Mouse (Mus musculus) brown adipose tissue, adult 24 weeks (tissue): Measurements from ENCODE around the gene Bcl2l15. TPM values are rescaled to one million over a fixed set of nuclear protein-coding genes. Genes with fewer than 3 reads are reported as not detected.
A peak's percentile ranks its signal among the peaks of the same experiment; 100 is the strongest.

ENCODE experiments used
- H3K27ac ChIP-seq: fragments of 200-500 bp; replicated peaks from 2 replicates; pipeline ENCODE4 v1.5.1; 2012; ENCODE audit warnings: low read depth, mild to moderate bottlenecking, low read length
- H3K4me1 ChIP-seq: fragments of 200-500 bp; 2 replicates; pipeline ENCODE4 v1.6.1; 2012; ENCODE audit warnings: low read length, mixed read lengths; ENCODE audit not compliant: control insufficient read depth, insufficient read depth, insufficient read length
- H3K4me3 ChIP-seq: fragments of 200-500 bp; 2 replicates; pipeline ENCODE4 v1.5.1; 2012; ENCODE audit warnings: low read depth, mild to moderate bottlenecking, low read length, moderate library complexity; ENCODE audit not compliant: insufficient read depth
- polyA plus RNA-seq: library from polyadenylated mRNA; stranded (reverse); fragments of >200 nt; gene quantifications from 2 replicates; pipeline ENCODE4 v1.2.4, GENCODE M21; 2012; ENCODE audit not compliant: missing spikeins, insufficient read depth, insufficient read length

Bcl2l15 gene
- polyA plus RNA-seq, result not detected in 2 replicates

DNA sequence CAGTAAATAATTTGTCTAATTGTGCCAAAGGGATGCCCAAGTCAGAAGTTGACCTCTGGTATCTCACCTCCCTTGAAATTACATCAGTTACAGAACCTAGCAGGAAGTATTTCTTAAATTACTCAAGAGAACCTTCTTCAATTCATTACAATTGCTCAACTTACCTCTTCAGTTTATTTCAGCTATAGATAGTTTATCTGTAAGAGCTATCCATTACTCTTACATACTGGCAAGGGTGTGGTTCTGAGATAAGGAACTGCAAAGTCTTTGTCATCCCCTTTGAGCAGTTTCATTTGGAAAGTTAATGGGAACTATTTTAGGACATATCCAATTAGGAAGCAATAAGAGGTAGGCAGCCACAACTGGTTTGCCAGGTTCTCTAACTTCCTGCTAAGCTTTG is at the start of gene Bcl2l15:
Gene Bcl2l15 (plus strand): TSS at position 176 of the 400 bp plus-strand sequence.
- H3K4me1 ChIP-seq, result no peaks in the 10 kb centered on the region
- H3K27ac ChIP-seq, result no peak within 1 kb of the TSS
- no peak within 1 kb of the TSS for H3K4me3 ChIP-seq

- Histone ChIP-seq H3K27ac (no peak overlapping the region), H3K4me3 (no peak overlapping the region), H3K4me1 (peaks cover 31% of the 10 kb centered on the region; the same call in 1 of the 2 replicates)
Observed at GRCm38 (mm10) chr3:103782844-103783609, 49.4 kb upstream of the Bcl2l15 start.

DNA sequence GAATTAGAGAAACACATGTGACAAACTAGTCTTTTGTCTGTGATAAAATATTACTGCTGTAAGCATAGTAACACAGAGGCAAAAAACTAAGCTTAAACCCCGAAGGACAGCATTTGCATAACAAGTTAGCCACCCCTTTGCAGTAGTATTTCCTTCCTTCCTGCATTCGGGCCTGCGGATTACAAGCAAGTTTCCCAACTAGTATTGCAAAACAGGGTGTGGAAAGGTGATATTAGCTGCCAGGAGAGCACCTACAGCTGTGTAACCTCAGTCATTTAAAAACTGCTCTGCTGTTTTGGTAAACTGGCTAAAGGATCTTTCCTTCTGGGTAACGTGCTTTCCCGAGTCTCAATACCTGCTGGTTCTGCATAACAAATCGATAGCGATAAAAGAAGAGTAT is 45.2 kb upstream of the Bcl2l15 start:
- H3K4me1 ChIP-seq, result peaks cover 28% of the 10 kb centered on the region; the same call in 1 of the 2 replicates
- peak overlapping the region; percentile 61 for H3K27ac ChIP-seq
- H3K4me3 ChIP-seq, result no peak overlapping the region

DNA sequence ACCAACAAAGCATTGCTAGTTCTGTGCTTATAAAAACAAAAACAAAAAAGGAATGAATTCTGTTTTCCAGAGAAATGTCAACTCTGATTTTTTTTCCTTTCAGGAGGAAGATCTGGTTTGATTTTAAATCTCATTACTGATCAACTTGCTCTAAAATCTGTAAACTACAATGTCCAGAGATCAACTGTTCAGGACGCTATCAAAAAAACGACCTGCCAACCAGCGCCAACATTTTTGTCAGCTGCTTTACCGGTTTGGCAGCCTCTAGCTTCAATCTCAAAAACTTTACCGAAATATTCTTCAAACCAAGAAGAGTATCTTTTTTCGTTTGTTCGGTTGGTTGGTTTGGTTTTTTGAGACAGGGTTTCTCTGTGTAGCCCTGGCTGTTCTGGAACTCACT is 43.3 kb upstream of the Bcl2l15 start:
- Histone ChIP-seq H3K27ac (peak overlapping the region; percentile 88), H3K4me3 (peak overlapping the region; percentile 41), H3K4me1 (peaks cover 31% of the 10 kb centered on the region)

DNA sequence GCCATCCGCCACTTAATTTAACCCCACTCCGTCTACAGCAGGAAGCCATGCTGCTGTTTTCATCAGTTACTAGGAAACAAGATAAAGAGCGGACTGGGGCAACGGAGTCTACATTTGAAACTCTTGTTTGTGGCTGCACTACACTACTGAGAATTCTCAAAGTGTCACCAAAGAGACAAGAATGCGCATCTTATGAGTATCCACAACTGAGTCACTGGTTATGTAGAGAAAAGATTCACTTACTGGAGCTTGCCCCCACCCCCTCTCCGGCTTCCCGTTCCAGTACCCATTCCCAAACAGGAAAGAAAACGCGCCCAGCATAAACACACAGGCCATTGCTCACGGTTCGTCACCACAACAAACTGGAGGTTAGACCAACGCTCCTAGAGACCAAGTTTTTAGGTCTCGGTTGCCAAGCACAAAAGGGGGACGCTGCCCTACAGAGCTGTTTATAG is 42.5 kb upstream of the Bcl2l15 start:
- peak overlapping the region; percentile 83 for H3K4me3 ChIP-seq
- H3K4me1 ChIP-seq, result peaks cover 26% of the 10 kb centered on the region
- peak overlapping the region; percentile 78 for H3K27ac ChIP-seq

DNA sequence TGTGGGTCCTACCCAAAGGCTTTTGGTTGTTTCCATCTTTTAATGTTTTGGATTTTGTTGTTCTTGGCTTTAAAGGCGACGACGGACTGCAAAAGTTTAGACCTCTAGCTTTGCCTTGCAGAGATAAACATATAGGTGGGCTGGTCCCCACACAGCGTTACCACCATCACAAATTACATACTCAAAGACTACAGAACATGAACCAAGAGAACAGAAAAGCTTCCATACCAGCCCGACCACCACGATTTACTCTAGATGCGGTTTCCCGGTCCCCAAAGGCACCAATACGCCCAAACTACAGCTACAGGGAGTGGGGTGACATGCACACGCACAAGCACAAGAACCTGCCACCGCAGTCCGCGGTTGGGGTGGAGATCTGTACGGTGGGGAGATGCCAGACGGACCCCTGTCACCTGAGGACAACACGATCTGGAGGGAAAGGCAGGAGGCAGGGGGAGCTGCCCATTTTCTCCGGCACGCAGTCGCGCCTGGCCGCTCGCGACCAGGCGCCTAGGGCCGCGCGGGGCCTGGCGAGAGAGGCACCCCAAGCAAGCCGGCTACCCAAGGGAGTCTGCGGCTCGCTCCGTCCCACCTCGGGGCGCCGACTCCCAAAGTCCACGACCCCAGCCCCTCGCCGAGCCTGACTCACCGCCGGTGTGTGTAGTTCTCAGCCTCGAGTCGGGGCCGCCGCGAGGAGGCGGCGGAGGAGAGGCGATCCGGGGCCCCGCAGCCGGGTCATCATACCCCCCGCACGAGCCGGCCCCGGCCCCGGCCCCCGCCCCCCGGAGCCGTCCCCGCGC is 41.9 kb upstream of the Bcl2l15 start:
- Histone ChIP-seq H3K4me3 (peak overlapping the region; percentile 83), H3K4me1 (peaks cover 26% of the 10 kb centered on the region), H3K27ac (peak overlapping the region; percentile 78)

DNA sequence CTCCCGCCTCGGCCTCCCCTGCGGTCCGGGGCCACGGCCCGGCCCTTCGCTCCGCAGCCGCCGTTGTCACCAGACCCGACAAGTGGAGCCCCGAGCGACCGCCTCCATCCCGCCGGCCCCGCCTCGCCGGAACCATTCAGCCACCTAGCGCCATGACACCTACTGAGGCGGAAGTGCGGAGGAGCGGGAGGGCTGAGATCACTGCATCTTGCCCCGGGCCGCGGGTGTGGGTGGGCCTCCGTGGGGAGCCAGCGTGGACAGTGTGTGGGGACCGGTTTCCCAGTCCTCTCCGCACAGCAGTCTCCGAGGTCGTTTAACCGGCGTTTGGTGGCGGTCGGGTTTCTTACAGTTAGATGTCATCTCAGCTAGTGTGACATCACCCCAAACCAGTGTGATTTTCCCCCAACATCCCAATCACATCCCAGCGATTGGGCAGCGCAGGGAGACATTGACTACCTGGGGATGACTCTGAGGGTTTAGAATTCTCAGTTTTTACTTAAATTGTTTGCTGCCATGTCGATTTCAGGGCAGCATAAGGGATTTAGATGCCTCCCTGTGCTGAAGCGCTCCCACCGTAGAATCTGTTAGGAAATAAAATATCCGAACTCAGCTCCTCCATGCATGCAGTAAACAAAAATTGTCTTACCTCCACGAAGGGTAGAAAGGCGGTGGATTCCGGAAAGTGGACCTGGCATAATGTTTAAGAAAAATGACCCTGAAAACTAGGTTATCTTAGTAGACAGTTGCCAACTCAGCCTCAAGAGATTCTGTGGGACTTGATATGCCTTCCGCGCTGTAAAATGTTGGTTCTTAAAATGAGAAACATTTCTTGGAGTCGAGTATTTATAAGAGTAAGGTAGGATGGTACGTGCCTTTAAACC is 40.9 kb upstream of the Bcl2l15 start, which contains the start of gene Hipk1:
Gene Hipk1 (minus strand): TSS at position 334 of the 881 bp plus-strand sequence.
- peak within 1 kb of the TSS; percentile 100 for H3K27ac ChIP-seq
- H3K4me3 ChIP-seq, result peak within 1 kb of the TSS; percentile 83
- peaks cover 21% of the 10 kb centered on the region for H3K4me1 ChIP-seq

DNA sequence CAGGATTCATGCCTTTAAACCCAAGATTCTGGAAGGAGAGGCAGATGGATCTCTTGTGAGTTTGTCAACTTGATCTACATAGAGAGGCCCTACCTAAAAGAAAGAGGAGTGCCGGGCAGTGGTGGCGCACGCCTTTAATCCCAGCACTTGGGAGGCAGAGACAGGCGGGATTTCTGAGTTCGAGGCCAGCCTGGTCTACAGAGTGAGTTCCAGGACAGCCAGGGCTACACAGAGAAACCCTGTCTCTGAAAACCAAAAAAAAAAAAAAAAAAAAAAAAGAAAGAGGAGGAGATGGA is 40.3 kb upstream of the Bcl2l15 start:
- H3K4me3 ChIP-seq, result peak overlapping the region; percentile 83
- peak overlapping the region; percentile 100 for H3K27ac ChIP-seq
- peaks cover 20% of the 10 kb centered on the region for H3K4me1 ChIP-seq

DNA sequence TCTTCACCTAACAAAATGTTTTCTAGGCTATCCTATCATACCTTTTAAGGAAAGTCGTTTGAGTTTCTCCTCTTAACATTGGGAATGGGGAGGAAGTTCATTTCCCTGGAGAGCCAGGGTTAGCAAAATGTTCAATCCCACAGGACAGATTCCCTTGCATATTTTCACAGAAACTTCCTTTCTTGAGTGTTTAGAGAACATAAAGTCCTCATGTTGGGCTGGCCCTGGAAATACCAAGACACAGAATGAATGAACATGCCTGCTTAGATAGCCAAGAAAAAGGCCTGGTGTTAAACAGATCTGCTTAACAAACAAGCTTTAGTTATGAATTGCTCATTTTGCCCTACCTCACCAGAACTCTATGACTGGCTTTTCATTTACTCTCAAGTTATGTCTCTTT is 39.8 kb upstream of the Bcl2l15 start:
- H3K27ac ChIP-seq, result peak overlapping the region; percentile 100
- H3K4me3 ChIP-seq, result no peak overlapping the region
- peaks cover 15% of the 10 kb centered on the region for H3K4me1 ChIP-seq

- Histone ChIP-seq H3K4me1 (peaks cover 11% of the 10 kb centered on the region), H3K4me3 (no peak overlapping the region), H3K27ac (no peak overlapping the region)
Observed at GRCm38 (mm10) chr3:103796389-103796788, 36.0 kb upstream of the Bcl2l15 start.

- H3K27ac ChIP-seq, result no peak overlapping the region
- H3K4me3 ChIP-seq, result no peak overlapping the region
- H3K4me1 ChIP-seq, result peaks cover 22% of the 10 kb centered on the region
Observed at GRCm38 (mm10) chr3:103799507-103799906, 32.9 kb upstream of the Bcl2l15 start.

DNA sequence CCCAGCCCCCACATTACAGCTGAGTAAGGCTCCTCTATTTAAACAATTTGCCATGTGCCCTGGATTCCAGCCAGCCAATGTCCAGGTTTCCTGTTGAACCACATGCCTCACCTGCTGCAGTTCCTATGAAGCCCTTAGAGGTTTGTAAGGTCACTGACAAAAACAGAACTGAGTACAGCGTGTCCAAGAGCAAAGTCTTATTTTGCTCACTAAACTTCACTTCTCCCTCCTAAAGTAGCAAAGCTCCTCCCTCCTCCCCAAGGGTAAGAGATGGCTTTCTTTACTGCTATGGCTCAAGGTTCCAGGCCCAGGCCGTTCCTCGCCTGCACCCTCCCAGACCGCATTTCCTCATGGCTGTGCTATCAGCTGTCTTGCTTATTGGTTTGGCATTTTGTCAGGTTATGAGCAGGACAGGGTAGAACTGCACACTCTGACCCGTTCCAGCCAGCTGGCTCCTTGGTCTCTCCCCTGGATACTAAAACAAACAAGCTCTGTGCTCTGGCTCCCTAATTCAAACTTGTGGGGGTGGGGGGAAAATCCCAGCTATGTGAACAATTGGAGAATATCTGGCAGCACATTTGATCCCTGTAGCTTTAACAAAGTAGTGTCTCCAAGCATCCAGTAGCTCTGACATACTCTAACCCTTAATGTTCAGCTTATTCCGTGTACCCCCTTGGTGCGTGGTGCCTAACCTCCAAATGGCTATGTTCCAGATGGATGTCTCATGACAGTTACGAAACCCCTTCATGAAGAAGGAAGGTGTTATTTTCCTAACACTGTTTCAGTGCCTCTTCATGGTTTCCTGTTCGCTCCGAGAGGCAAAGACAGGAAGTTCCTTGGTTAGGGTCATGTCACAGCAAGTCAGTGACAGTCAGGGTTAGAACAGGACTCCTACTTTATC is 30.5 kb upstream of the Bcl2l15 start:
- Histone ChIP-seq H3K4me1 (peaks cover 27% of the 10 kb centered on the region), H3K27ac (peak overlapping the region; percentile 97), H3K4me3 (peak overlapping the region; percentile 9; the same call in 1 of the 2 replicates)

- Histone ChIP-seq H3K4me1 (peaks cover 27% of the 10 kb centered on the region), H3K27ac (peak overlapping the region; percentile 85), H3K4me3 (no peak overlapping the region)
Observed at GRCm38 (mm10) chr3:103802861-103803260, 29.5 kb upstream of the Bcl2l15 start.

DNA sequence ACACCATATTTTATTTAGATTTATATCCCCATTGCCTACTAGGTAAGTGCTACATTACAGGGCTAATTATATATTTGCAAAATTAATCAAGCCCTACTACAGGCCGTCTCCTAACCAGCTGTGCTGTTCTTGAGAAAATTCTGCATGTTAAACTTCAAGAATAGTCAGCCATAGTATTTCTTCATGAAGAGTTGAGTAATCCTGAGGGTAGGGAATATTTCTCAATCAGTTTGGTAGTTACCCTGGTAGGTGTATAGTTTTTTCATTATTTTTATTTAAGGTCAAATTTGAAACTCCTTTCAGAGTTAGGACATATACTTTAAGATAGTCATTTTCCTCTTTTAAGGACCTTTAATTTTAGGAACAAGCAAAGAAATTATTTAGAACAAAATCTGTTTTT is 26.7 kb upstream of the Bcl2l15 start:
- H3K27ac ChIP-seq, result no peak overlapping the region
- peaks cover 27% of the 10 kb centered on the region for H3K4me1 ChIP-seq
- H3K4me3 ChIP-seq, result no peak overlapping the region
